Mouse (Mus musculus): ENCODE data around the gene Gm4981. TPM values are rescaled to one million over a fixed set of nuclear protein-coding genes. Genes with fewer than 3 reads are reported as not detected.
"Not testable (repeated sequence)": the region's sequence is repeated elsewhere in the genome, so short reads cannot be mapped to it uniquely, and the experiment has no call there.

Gm4981 gene
- not detected in 2 replicates for polyA plus RNA-seq (2014; fragmentation: Nextera tagmentation; extraction: Ambion mirVana)

GRCm38 (mm10) chr10:58236613-58237012 lies at the start of gene Gm4981:
TSS of gene Gm4981 (minus strand) at chr10:58236701.
- Histone ChIP-seq H3K9ac (ENCODE audit: low read depth, low read length) (no peak within 1 kb of the TSS), H3K36me3 (ENCODE audit: control insufficient read depth, insufficient read depth, low read length) (no peaks in the 10 kb centered on the region), H3K9me3 (ENCODE audit: control insufficient read depth, low read length) (peaks cover 7% of the 10 kb centered on the region), H3K27me3 (replicated peaks; ENCODE audit: control insufficient read depth, insufficient read depth, low read length) (no peaks in the 10 kb centered on the region), H3K27ac (ENCODE audit: low read depth, low read length) (no peak within 1 kb of the TSS), H3K4me1 (replicated peaks; ENCODE audit: control insufficient read depth, insufficient read depth, low read length) (no peaks in the 10 kb centered on the region), H3K4me3 (ENCODE audit: low read depth, low read length) (no peak within 1 kb of the TSS), H3K4me2 (no peak within 1 kb of the TSS)
- 78% methylated on average over 10 of the region's 10 CpGs for WGBS
- ATAC-seq (replicated peaks; ENCODE audit: low FRiP score) (no peak), DNase-seq (ENCODE audit: low spot score) (no peak)

- Histone ChIP-seq H3K4me1 (replicated peaks; ENCODE audit: control insufficient read depth, insufficient read depth, low read length) (no peaks in the 10 kb centered on the region), H3K4me3 (ENCODE audit: low read depth, low read length) (no peak overlapping the region), H3K36me3 (ENCODE audit: control insufficient read depth, insufficient read depth, low read length) (peaks cover 16% of the 10 kb centered on the region), H3K27ac (ENCODE audit: low read depth, low read length) (no peak overlapping the region), H3K27me3 (replicated peaks; ENCODE audit: control insufficient read depth, insufficient read depth, low read length) (no peaks in the 10 kb centered on the region), H3K4me2 (no peak overlapping the region), H3K9me3 (ENCODE audit: control insufficient read depth, low read length) (no peaks in the 10 kb centered on the region), H3K9ac (ENCODE audit: low read depth, low read length) (no peak overlapping the region)
- 89% methylated on average over 7 of the region's 7 CpGs for WGBS
- DNase-seq (ENCODE audit: low spot score) (no peak), ATAC-seq (replicated peaks; ENCODE audit: low FRiP score) (no peak)
Observed at GRCm38 (mm10) chr10:58282238-58282637, 45.7 kb upstream of the Gm4981 start.

GRCm38 (mm10) chr10:58258466-58258865 lies 22.0 kb upstream of the Gm4981 start:
- no peak for ATAC-seq (replicated peaks; ENCODE audit: low FRiP score)
- Histone ChIP-seq H3K4me3 (ENCODE audit: low read depth, low read length) (no peak overlapping the region), H3K4me1 (replicated peaks; ENCODE audit: control insufficient read depth, insufficient read depth, low read length) (peaks cover 6% of the 10 kb centered on the region; the same call in 1 of the 2 replicates), H3K27me3 (replicated peaks; ENCODE audit: control insufficient read depth, insufficient read depth, low read length) (no peaks in the 10 kb centered on the region), H3K4me2 (no peak overlapping the region), H3K9me3 (ENCODE audit: control insufficient read depth, low read length) (no peaks in the 10 kb centered on the region), H3K27ac (ENCODE audit: low read depth, low read length) (no peak overlapping the region), H3K36me3 (ENCODE audit: control insufficient read depth, insufficient read depth, low read length) (peaks cover 6% of the 10 kb centered on the region), H3K9ac (ENCODE audit: low read depth, low read length) (no peak overlapping the region)
- WGBS = 69% methylated on average over 5 of the region's 5 CpGs
- DNase-seq (ENCODE audit: low spot score) = no peak

GRCm38 (mm10) chr10:58255954-58256353 lies 19.5 kb upstream of the Gm4981 start:
- peaks cover 2% of the 10 kb centered on the region; the same call in 1 of the 2 replicates for H3K36me3 ChIP-seq (ENCODE audit: control insufficient read depth, insufficient read depth, low read length)
- H3K27ac ChIP-seq (ENCODE audit: low read depth, low read length) = no peak overlapping the region
- peaks cover 6% of the 10 kb centered on the region; the same call in 1 of the 2 replicates for H3K4me1 ChIP-seq (replicated peaks; ENCODE audit: control insufficient read depth, insufficient read depth, low read length)
- peak overlapping the region; percentile 69 for H3K9ac ChIP-seq (ENCODE audit: low read depth, low read length)
- peak overlapping the region; percentile 80 for H3K4me2 ChIP-seq
- no peak for DNase-seq (ENCODE audit: low spot score)
- no peak for ATAC-seq (replicated peaks; ENCODE audit: low FRiP score)
- H3K27me3 ChIP-seq (replicated peaks; ENCODE audit: control insufficient read depth, insufficient read depth, low read length) = no peaks in the 10 kb centered on the region
- WGBS = under 1% methylated on average over 4 of the region's 4 CpGs
- no peaks in the 10 kb centered on the region for H3K9me3 ChIP-seq (ENCODE audit: control insufficient read depth, low read length)
- H3K4me3 ChIP-seq (ENCODE audit: low read depth, low read length) = peak overlapping the region; percentile 80

GRCm38 (mm10) chr10:58255213-58255892 lies 18.9 kb upstream of the Gm4981 start, which contains the start of gene Gcc2:
TSS of gene Gcc2 (plus strand) at chr10:58255497.
- Histone ChIP-seq H3K9me3 (ENCODE audit: control insufficient read depth, low read length) (no peaks in the 10 kb centered on the region), H3K4me3 (ENCODE audit: low read depth, low read length) (peak within 1 kb of the TSS; percentile 80), H3K36me3 (ENCODE audit: control insufficient read depth, insufficient read depth, low read length) (peaks cover 2% of the 10 kb centered on the region; the same call in 1 of the 2 replicates), H3K27ac (ENCODE audit: low read depth, low read length) (peak within 1 kb of the TSS; percentile 6; the same call in 1 of the 2 replicates), H3K27me3 (replicated peaks; ENCODE audit: control insufficient read depth, insufficient read depth, low read length) (no peaks in the 10 kb centered on the region), H3K4me1 (replicated peaks; ENCODE audit: control insufficient read depth, insufficient read depth, low read length) (peaks cover 6% of the 10 kb centered on the region; the same call in 1 of the 2 replicates), H3K4me2 (peak within 1 kb of the TSS; percentile 80), H3K9ac (ENCODE audit: low read depth, low read length) (peak within 1 kb of the TSS; percentile 69)
- DNase-seq (ENCODE audit: low spot score) = peak; percentile 91
- WGBS = under 1% methylated on average over 46 of the region's 58 CpGs
- peak; percentile 99 for ATAC-seq (replicated peaks; ENCODE audit: low FRiP score)

- peaks cover 6% of the 10 kb centered on the region; the same call in 1 of the 2 replicates for H3K4me1 ChIP-seq (replicated peaks; ENCODE audit: control insufficient read depth, insufficient read depth, low read length)
- no peak overlapping the region for H3K27ac ChIP-seq (ENCODE audit: low read depth, low read length)
- no peaks in the 10 kb centered on the region for H3K27me3 ChIP-seq (replicated peaks; ENCODE audit: control insufficient read depth, insufficient read depth, low read length)
- peak overlapping the region; percentile 80 for H3K4me3 ChIP-seq (ENCODE audit: low read depth, low read length)
- 30% methylated on average over 6 of the region's 6 CpGs for WGBS
- no peaks in the 10 kb centered on the region for H3K9me3 ChIP-seq (ENCODE audit: control insufficient read depth, low read length)
- ATAC-seq (replicated peaks; ENCODE audit: low FRiP score) (peak; percentile 18; the same call in 1 of the 2 replicates), DNase-seq (ENCODE audit: low spot score) (no peak)
- H3K36me3 ChIP-seq (ENCODE audit: control insufficient read depth, insufficient read depth, low read length) = no peaks in the 10 kb centered on the region; the same call in 1 of the 2 replicates
- H3K9ac ChIP-seq (ENCODE audit: low read depth, low read length) = peak overlapping the region; percentile 69
- H3K4me2 ChIP-seq = peak overlapping the region; percentile 80
Observed at GRCm38 (mm10) chr10:58254635-58255175, 18.2 kb upstream of the Gm4981 start.

- no peak for DNase-seq (ENCODE audit: low spot score)
- WGBS = 23% methylated on average over 1 of the region's 1 CpGs
- H3K4me3 ChIP-seq (ENCODE audit: low read depth, low read length) = no peak overlapping the region
Observed at GRCm38 (mm10) chr10:58249535-58249934, 13.0 kb upstream of the Gm4981 start.

GRCm38 (mm10) chr10:58238984-58239740 lies 2.7 kb upstream of the Gm4981 start:
- not testable (repeated sequence) for H3K27ac ChIP-seq (ENCODE audit: low read depth, low read length); H3K27me3 ChIP-seq (replicated peaks; ENCODE audit: control insufficient read depth, insufficient read depth, low read length); H3K4me1 ChIP-seq (replicated peaks; ENCODE audit: control insufficient read depth, insufficient read depth, low read length); H3K4me3 ChIP-seq (ENCODE audit: low read depth, low read length); H3K9me3 ChIP-seq (ENCODE audit: control insufficient read depth, low read length); H3K9ac ChIP-seq (ENCODE audit: low read depth, low read length); H3K36me3 ChIP-seq (ENCODE audit: control insufficient read depth, insufficient read depth, low read length); H3K4me2 ChIP-seq
- ATAC-seq (replicated peaks; ENCODE audit: low FRiP score) = peak; percentile 80
- WGBS = 75% methylated on average over 8 of the region's 8 CpGs
- peak; percentile 70 for DNase-seq (ENCODE audit: low spot score)

More at GRCm38 (mm10) chr10:58249535-58249934, 13.0 kb upstream of the Gm4981 start:
- H3K9ac ChIP-seq (ENCODE audit: low read depth, low read length) = no peak overlapping the region
- no peak overlapping the region for H3K4me2 ChIP-seq
- H3K27ac ChIP-seq (ENCODE audit: low read depth, low read length) = no peak overlapping the region
- H3K9me3 ChIP-seq (ENCODE audit: control insufficient read depth, low read length) = no peaks in the 10 kb centered on the region
- no peak for ATAC-seq (replicated peaks; ENCODE audit: low FRiP score)
- no peaks in the 10 kb centered on the region for H3K27me3 ChIP-seq (replicated peaks; ENCODE audit: control insufficient read depth, insufficient read depth, low read length)
- H3K4me1 ChIP-seq (replicated peaks; ENCODE audit: control insufficient read depth, insufficient read depth, low read length) = peaks cover under 1% of the 10 kb centered on the region; the same call in 1 of the 2 replicates
- no peaks in the 10 kb centered on the region for H3K36me3 ChIP-seq (ENCODE audit: control insufficient read depth, insufficient read depth, low read length)
